Mouse (Mus musculus): ENCODE results near the gene Apc2.
"Not testable (repeated sequence)": the region's sequence is repeated elsewhere in the genome, so short reads cannot be mapped to it uniquely, and the experiment has no call there.

The Apc2 gene

GRCm38 (mm10) chr10:80344131-80344661, 48.4 kb downstream of the Apc2 start:
- DNase-seq = peak; percentile 65

- DNase-seq = no peak
These were observed 49.3 kb downstream of the Apc2 start for GRCm38 (mm10) chr10:80345122-80345521.

GRCm38 (mm10) chr10:80345929-80346328, 50.2 kb downstream of the Apc2 start:
- DNase-seq = not testable (repeated sequence)

GRCm38 (mm10) chr10:80347514-80347967, 51.8 kb downstream of the Apc2 start:
- DNase-seq = no peak

GRCm38 (mm10) chr10:80348244-80348781, 52.5 kb downstream of the Apc2 start, which contains the start of gene Adamtsl5:
Gene Adamtsl5 (minus strand): TSS chr10:80348412.
- DNase-seq = no peak

- no peak for DNase-seq
These were observed 53.2 kb downstream of the Apc2 start for GRCm38 (mm10) chr10:80348981-80349380.

- DNase-seq = peak; percentile 91
These were observed 54.5 kb downstream of the Apc2 start for GRCm38 (mm10) chr10:80350292-80350691.

GRCm38 (mm10) chr10:80351896-80352295, 56.1 kb downstream of the Apc2 start:
- peak; percentile 91 for DNase-seq

GRCm38 (mm10) chr10:80352727-80353126, 57.0 kb downstream of the Apc2 start:
- no peak for DNase-seq

GRCm38 (mm10) chr10:80355431-80355830, 59.7 kb downstream of the Apc2 start:
- no peak for DNase-seq

- DNase-seq = no peak
These were observed 60.4 kb downstream of the Apc2 start, which contains the start of gene Plk5 for GRCm38 (mm10) chr10:80356001-80356682. Gene Plk5 (plus strand): TSS chr10:80356459.

- DNase-seq = no peak
These were observed 61.0 kb downstream of the Apc2 start for GRCm38 (mm10) chr10:80356737-80357136.

- DNase-seq = no peak
These were observed 61.6 kb downstream of the Apc2 start for GRCm38 (mm10) chr10:80357336-80357735.

- DNase-seq = peak; percentile 76
These were observed 62.3 kb downstream of the Apc2 start for GRCm38 (mm10) chr10:80357994-80358639.

- DNase-seq = no peak
These were observed 68.0 kb downstream of the Apc2 start for GRCm38 (mm10) chr10:80363734-80364133.

- DNase-seq = no peak
These were observed 70.0 kb downstream of the Apc2 start for GRCm38 (mm10) chr10:80365736-80366135.

All from kidney, adult 9 months (tissue).